Mouse (Mus musculus) hindlimb bud, embryonic 11.5 days (tissue): ENCODE data around the gene Rbfox3.

Source experiments
- DNase-seq: peaks from one replicate; pipeline ENCODE4 v3.0.0-alpha.2; 2012; ENCODE audit warnings: low read depth, low spot score; ENCODE audit errors: extremely low spot score

The Rbfox3 gene

GRCm38 (mm10) chr11:118911307-118912070 lies at the start of gene Rbfox3:
Gene Rbfox3 (minus strand): TSS chr11:118911597.
- no peak for DNase-seq

DNA sequence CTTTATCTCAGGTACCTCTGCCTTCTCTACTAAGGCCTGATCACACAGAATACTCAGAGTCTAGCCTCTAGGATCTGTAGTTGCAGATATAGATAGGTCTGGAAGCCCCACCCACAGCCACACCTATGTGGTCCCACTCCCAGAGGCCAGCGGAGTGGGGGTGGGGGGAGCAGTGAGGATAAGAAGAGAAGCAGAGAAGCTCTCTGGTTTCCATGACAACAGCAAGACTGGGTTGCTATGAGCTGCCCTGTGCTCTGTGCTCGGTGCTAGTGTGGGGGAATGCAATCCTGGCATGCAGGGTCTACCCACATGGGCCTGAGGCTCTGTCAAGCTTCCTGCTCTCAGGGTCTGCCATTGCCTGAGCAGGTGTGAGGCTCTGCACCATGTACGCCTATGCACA lies 49.3 kb upstream of the Rbfox3 start:
- no peak for DNase-seq

- DNase-seq: no peak
These were observed 45.7 kb upstream of the Rbfox3 start for GRCm38 (mm10) chr11:118957070-118957471.

GRCm38 (mm10) chr11:118955016-118955415 lies 43.6 kb upstream of the Rbfox3 start:
- DNase-seq: no peak

GRCm38 (mm10) chr11:118945868-118946267 lies 34.5 kb upstream of the Rbfox3 start:
- no peak for DNase-seq

DNA sequence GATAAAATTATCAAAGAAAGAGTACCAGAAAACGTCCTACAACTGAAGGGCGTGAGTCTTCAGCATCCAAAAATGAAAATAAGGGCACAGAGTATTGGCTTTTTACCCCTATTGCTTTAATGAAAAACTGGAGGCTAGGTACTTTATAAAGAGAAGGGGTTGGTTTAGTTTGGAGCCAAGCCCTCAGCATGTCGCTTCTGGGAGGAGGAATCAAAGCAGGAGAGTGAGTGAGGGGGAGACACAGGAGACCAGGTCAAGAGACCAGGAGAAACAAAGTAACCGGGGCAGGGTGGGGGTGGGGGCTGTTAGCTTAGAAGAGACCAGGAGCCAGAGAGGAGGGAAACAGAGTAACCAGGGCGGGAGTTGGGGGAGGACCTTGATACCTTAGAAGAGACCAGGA lies 29.9 kb upstream of the Rbfox3 start:
- no peak for DNase-seq

- no peak for DNase-seq
These were observed 29.1 kb upstream of the Rbfox3 start for GRCm38 (mm10) chr11:118940539-118940938.

DNA sequence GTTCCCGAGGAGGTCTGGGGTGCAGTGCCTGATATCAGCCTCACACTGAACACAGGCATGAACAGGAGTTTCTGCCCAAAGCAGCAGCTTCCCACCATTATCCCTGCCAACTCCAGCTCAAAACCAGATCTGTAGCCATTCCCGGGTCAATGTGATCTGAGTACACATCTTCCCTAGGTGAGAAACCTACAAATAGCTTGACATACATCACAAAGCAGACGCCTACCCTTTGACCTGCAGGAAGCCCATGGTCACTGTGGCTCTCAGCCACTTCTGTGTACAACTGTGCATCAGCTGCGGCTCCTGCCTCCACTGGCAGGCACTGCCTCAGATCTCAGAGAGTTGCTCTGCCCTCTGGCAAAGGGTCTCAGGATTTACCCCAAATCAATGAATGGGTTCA lies 28.3 kb upstream of the Rbfox3 start:
- DNase-seq: no peak

- DNase-seq: no peak
These were observed 23.5 kb upstream of the Rbfox3 start for GRCm38 (mm10) chr11:118934925-118935324.

GRCm38 (mm10) chr11:118927081-118927480 lies 15.7 kb upstream of the Rbfox3 start:
- no peak for DNase-seq

- no peak for DNase-seq
These were observed 10.5 kb upstream of the Rbfox3 start for GRCm38 (mm10) chr11:118921852-118922251.

- no peak for DNase-seq
These were observed 5.1 kb upstream of the Rbfox3 start for GRCm38 (mm10) chr11:118916423-118917030.

DNA sequence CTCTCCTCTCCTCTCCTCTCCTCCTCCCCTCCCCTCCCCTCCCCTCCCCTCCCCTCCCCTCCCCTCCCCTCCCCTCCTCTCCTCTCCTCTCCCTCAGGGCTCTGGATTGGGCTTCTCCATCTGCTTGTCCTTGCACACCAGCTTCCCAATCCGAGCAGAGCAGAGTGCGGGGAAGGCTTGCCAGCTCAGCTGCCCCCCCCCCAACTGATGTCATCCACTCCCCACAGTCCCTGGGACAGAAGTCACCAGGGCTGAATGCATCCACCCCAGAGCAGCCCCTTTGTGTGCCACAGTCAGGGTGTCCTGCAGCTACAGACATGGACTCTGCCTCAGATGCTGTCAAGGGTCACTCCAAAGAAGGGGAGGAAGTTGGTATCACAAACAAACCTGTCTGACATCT lies 4.5 kb upstream of the Rbfox3 start:
- no peak for DNase-seq

DNA sequence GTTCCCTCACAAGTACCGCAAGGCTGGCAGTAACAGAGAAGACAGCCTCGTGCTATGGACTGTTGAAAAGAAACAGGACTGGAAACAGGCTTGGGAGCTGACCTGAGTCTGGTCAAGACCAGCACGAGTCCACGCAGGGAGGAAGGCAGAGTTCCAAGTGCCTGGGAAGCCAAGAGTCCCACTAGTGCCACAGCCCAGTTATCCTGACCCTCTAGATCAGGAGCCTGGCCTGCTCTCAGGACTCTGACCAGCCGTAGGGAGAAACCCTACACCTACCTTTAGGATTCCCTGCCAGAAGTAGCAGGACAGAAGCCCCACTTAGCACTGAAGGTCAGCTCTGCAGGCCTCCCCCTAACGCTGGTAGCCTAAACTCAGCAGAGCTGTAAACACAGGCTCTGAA lies 1.3 kb upstream of the Rbfox3 start:
- DNase-seq: no peak

- DNase-seq: no peak
These were observed 641 bp downstream of the Rbfox3 start for GRCm38 (mm10) chr11:118910756-118911155.

DNA sequence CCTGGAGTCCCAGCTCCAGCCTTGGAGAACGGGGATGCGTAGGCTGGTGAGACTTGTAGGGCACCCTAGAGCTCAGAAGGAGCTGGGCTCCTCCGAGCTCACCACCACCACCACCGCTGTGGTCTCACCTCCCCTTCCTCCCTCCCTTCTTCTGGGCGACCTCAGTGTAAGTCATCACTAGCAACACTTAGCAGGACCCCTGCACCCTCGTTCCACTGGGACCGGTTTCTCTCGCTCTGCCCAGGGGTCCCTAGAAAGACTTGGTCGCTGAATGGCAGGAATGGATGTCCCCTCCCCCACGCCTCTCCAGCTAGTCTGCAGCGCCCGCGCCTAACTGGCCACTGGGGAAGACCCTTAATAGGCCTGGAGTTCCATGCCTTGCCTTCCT lies 1.6 kb downstream of the Rbfox3 start:
- DNase-seq: no peak

DNA sequence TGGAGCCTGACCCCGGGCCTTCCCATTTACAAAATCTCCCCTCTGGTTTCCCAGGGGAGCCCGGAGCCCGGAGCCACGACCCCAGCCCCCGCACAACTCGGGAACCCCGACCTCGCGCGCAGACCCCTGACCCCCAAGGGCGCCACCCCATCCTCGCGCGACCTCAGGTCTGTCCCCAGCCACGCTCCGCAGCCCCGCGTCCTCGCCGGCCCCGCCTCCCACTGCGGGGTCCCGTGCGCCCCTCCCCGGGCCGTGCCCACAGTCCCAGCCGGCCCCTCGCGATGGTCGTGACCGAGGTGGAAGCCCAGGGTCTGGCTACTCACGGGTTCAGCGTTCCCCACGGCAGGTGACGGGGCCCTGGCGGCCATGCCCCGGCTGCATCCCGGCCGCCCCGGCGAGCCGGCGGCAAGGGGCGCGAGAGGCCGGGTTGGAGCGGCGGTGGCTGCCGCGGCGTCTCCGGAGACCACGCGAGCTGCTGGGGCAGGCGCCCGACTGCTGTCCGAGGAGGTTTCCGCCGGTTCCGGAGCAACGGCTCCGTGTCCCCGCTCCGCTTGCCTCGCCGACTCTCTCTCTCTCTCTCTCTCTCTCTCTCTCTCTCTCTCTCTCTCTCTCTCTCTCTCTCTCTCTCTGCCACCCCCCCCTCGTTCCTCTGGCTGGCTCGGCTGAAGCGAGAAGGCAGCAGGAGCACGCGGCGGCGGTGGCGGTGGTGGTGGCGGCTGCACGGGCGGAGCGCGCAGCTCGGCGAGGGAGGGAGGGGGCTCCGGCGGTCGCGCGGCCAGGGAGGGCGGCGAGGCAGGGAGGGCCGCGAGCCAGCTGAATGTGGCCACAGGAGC lies 2.2 kb downstream of the Rbfox3 start:
- no peak for DNase-seq

GRCm38 (mm10) chr11:118908431-118908980 lies 2.9 kb downstream of the Rbfox3 start:
- no peak for DNase-seq

GRCm38 (mm10) chr11:118907471-118908401 lies 3.7 kb downstream of the Rbfox3 start:
- no peak for DNase-seq

- DNase-seq: no peak
These were observed 4.5 kb downstream of the Rbfox3 start for GRCm38 (mm10) chr11:118906824-118907470.
